Mouse (Mus musculus): ENCODE results near the gene Shisa8.

GRCm38 (mm10) chr15:82163356-82164060, 49.1 kb downstream of the Shisa8 start:
- TF ChIP-seq CTCF (IDR thresholded peaks at IDR 0.05; ENCODE audit: low read depth) (no peak), EP300 (IDR thresholded peaks at IDR 0.05; ENCODE audit: low read depth) (no peak)

Data from heart, postnatal 0 days (tissue).